Mouse (Mus musculus): ENCODE measurements at regions not wholly inside any gene's neighbourhood (a gene's known extent, or its start where the extent isn't known, plus 50 kb on each side); places are given as distances from the start of the nearest gene placed in this dataset.

GRCm38 (mm10) chr11:26773122-26773796 lies 179.5 kb upstream of the Vrk2 start:
- Histone ChIP-seq H3K4me2 (ENCODE audit: low read depth, low read length, poor library complexity, severe bottlenecking) (no peak overlapping the region), H3K9ac (replicated peaks; ENCODE audit: low read length, poor library complexity, severe bottlenecking) (no peak overlapping the region), H3K27me3 (ENCODE audit: insufficient read depth, low read length) (no peaks in the 10 kb centered on the region), H3K27ac (ENCODE audit: low read depth, low read length) (no peak overlapping the region), H3K36me3 (ENCODE audit: insufficient read depth, low read length) (no peaks in the 10 kb centered on the region), H3K9me3 (ENCODE audit: low read length) (no peaks in the 10 kb centered on the region), H3K4me1 (ENCODE audit: insufficient read depth, low read length) (no peaks in the 10 kb centered on the region), H3K4me3 (ENCODE audit: low read depth, low read length) (no peak overlapping the region)
- no peak for ATAC-seq (ENCODE audit: low FRiP score)
- no peak for TF ChIP-seq CTCF (IDR thresholded peaks at IDR 0.05)
- peak; percentile 9 for DNase-seq (ENCODE audit: low spot score)
- 6% methylated on average over 3 of the region's 3 CpGs for WGBS

DNA sequence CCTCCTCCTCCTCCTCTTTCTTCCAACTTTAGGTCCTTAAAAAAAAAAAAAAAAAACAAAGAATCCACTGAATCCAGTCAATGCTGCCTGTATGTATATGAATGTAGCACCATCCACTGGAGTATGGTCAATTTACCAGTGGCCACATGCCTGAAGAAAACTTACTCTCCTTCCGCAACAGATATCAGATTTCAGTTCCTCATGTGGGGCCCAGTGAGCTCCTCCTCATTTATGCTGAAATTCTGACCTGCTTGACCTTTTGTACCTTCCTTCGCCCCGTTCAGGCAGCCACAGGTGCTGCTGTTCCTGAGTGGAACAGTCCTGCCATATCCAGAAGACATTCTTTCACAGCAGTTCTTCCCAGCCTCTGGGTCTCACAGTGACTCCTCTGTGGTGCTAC lies 161.8 kb upstream of the Vrk2 start:
- ATAC-seq (ENCODE audit: low FRiP score) (no peak), DNase-seq (ENCODE audit: low spot score) (no peak)
- no peaks in the 10 kb centered on the region for H3K36me3 ChIP-seq (ENCODE audit: insufficient read depth, low read length)
- WGBS = 95% methylated on average over 3 of the region's 3 CpGs
- H3K27ac ChIP-seq (ENCODE audit: low read depth, low read length) = no peak overlapping the region
- H3K9me3 ChIP-seq (ENCODE audit: low read length) = no peaks in the 10 kb centered on the region
- H3K27me3 ChIP-seq (ENCODE audit: insufficient read depth, low read length) = no peaks in the 10 kb centered on the region
- H3K4me2 ChIP-seq (ENCODE audit: low read depth, low read length, poor library complexity, severe bottlenecking) = no peak overlapping the region
- no peaks in the 10 kb centered on the region for H3K4me1 ChIP-seq (ENCODE audit: insufficient read depth, low read length)
- H3K4me3 ChIP-seq (ENCODE audit: low read depth, low read length) = no peak overlapping the region
- H3K9ac ChIP-seq (replicated peaks; ENCODE audit: low read length, poor library complexity, severe bottlenecking) = no peak overlapping the region
- TF ChIP-seq CTCF (IDR thresholded peaks at IDR 0.05) = no peak

GRCm38 (mm10) chr11:26753616-26754015 lies 159.8 kb upstream of the Vrk2 start:
- Histone ChIP-seq H3K9me3 (ENCODE audit: low read length) (no peaks in the 10 kb centered on the region), H3K4me2 (ENCODE audit: low read depth, low read length, poor library complexity, severe bottlenecking) (no peak overlapping the region), H3K27ac (ENCODE audit: low read depth, low read length) (no peak overlapping the region), H3K27me3 (ENCODE audit: insufficient read depth, low read length) (no peaks in the 10 kb centered on the region), H3K36me3 (ENCODE audit: insufficient read depth, low read length) (no peaks in the 10 kb centered on the region), H3K4me3 (ENCODE audit: low read depth, low read length) (no peak overlapping the region), H3K4me1 (ENCODE audit: insufficient read depth, low read length) (no peaks in the 10 kb centered on the region), H3K9ac (replicated peaks; ENCODE audit: low read length, poor library complexity, severe bottlenecking) (no peak overlapping the region)
- no peak for ATAC-seq (ENCODE audit: low FRiP score)
- no peak for TF ChIP-seq CTCF (IDR thresholded peaks at IDR 0.05)
- 30% methylated on average over 1 of the region's 1 CpGs for WGBS
- no peak for DNase-seq (ENCODE audit: low spot score)

- WGBS = 91% methylated on average over 1 of the region's 1 CpGs
- no peak for TF ChIP-seq CTCF (IDR thresholded peaks at IDR 0.05)
Measured at GRCm38 (mm10) chr11:26742235-26742634, 148.4 kb upstream of the Vrk2 start.

DNA sequence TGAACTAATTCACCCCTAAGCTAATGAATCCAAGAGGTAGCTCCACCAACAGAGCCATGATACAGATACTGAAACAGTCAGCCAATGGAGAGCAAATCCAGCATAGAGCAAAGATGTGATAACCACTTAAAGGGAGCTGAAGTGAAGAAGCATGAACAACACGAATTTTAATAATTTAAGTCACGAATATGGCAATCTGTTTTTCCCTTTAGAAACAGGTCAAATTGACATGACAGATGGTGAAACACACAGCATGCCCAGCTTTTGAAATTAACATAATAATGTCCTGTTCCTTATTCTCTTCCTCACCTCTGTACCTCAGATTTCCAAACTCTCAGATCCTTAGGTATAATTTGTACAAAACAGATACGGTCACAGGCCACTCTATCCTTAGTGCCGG lies 145.9 kb upstream of the Vrk2 start:
- H3K27ac ChIP-seq (ENCODE audit: low read depth, low read length) = no peak overlapping the region
- DNase-seq (ENCODE audit: low spot score) (no peak), ATAC-seq (ENCODE audit: low FRiP score) (no peak)

More at GRCm38 (mm10) chr11:26742235-26742634, 148.4 kb upstream of the Vrk2 start:
- Histone ChIP-seq H3K4me1 (ENCODE audit: insufficient read depth, low read length) (no peaks in the 10 kb centered on the region), H3K9me3 (ENCODE audit: low read length) (0 out of 2 replicates have a peak, but pooled peaks cover 5% of the 10 kb centered on the region), H3K27ac (ENCODE audit: low read depth, low read length) (no peak overlapping the region), H3K4me3 (ENCODE audit: low read depth, low read length) (no peak overlapping the region), H3K4me2 (ENCODE audit: low read depth, low read length, poor library complexity, severe bottlenecking) (no peak overlapping the region), H3K27me3 (ENCODE audit: insufficient read depth, low read length) (no peaks in the 10 kb centered on the region), H3K9ac (replicated peaks; ENCODE audit: low read length, poor library complexity, severe bottlenecking) (no peak overlapping the region), H3K36me3 (ENCODE audit: insufficient read depth, low read length) (no peaks in the 10 kb centered on the region)
- ATAC-seq (ENCODE audit: low FRiP score) (no peak), DNase-seq (ENCODE audit: low spot score) (no peak)

DNA sequence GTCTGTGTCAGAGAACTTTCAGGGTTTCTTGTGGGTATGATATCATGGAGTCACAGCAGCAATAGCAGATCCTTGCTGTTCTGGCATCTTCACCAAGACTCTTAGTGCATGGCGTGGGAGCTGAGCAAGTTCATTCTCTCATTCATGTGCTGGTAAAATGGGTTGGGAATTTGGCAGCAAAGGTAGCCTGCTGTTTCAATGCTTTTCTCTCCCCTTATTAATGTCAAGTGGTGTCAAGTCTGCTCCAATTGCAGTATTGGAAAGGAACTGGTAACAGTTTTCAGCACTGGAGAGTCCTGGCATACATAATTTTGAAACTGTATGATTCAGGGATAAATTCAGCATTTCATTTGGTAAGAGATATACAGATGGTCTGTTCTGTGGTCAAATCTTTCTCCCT lies 133.2 kb upstream of the Vrk2 start:
- no peak for ATAC-seq (ENCODE audit: low FRiP score)
- TF ChIP-seq CTCF (IDR thresholded peaks at IDR 0.05) = no peak
- no peak overlapping the region for H3K27ac ChIP-seq (ENCODE audit: low read depth, low read length)
- H3K36me3 ChIP-seq (ENCODE audit: insufficient read depth, low read length) = no peaks in the 10 kb centered on the region
- H3K4me2 ChIP-seq (ENCODE audit: low read depth, low read length, poor library complexity, severe bottlenecking) = no peak overlapping the region
- no peak overlapping the region for H3K9ac ChIP-seq (replicated peaks; ENCODE audit: low read length, poor library complexity, severe bottlenecking)
- no peak overlapping the region for H3K4me3 ChIP-seq (ENCODE audit: low read depth, low read length)
- DNase-seq (ENCODE audit: low spot score) = no peak
- no peaks in the 10 kb centered on the region for H3K4me1 ChIP-seq (ENCODE audit: insufficient read depth, low read length)
- H3K27me3 ChIP-seq (ENCODE audit: insufficient read depth, low read length) = no peaks in the 10 kb centered on the region
- H3K9me3 ChIP-seq (ENCODE audit: low read length) = no peaks in the 10 kb centered on the region
- 83% methylated on average over 1 of the region's 1 CpGs for WGBS

More for the DNA sequence above, 145.9 kb upstream of the Vrk2 start:
- TF ChIP-seq CTCF (IDR thresholded peaks at IDR 0.05) = no peak
- no peaks in the 10 kb centered on the region for H3K27me3 ChIP-seq (ENCODE audit: insufficient read depth, low read length)
- no peaks in the 10 kb centered on the region for H3K36me3 ChIP-seq (ENCODE audit: insufficient read depth, low read length)
- 0 out of 2 replicates have a peak, but pooled peaks cover 5% of the 10 kb centered on the region for H3K9me3 ChIP-seq (ENCODE audit: low read length)
- H3K4me2 ChIP-seq (ENCODE audit: low read depth, low read length, poor library complexity, severe bottlenecking) = no peak overlapping the region
- 36% methylated on average over 4 of the region's 4 CpGs for WGBS
- H3K9ac ChIP-seq (replicated peaks; ENCODE audit: low read length, poor library complexity, severe bottlenecking) = no peak overlapping the region
- no peak overlapping the region for H3K4me3 ChIP-seq (ENCODE audit: low read depth, low read length)
- H3K4me1 ChIP-seq (ENCODE audit: insufficient read depth, low read length) = no peaks in the 10 kb centered on the region
